ENCODE assay signal across 15 mouse cellular contexts in genomic region chr1:186631457-186631856, GRCm38 (mm10).
"Had no signal": no experiment of that assay in that cellular context is flagged by ENCODE, and none has a peak within 500 bp of the region (broad histone marks: within the 10 kb centered on the region; RNA-seq: fewer than 3 reads in every experiment).

No protein-coding gene starts in this region.

- H3K4me1 ChIP-seq: liver, embryonic 12.5 days; stomach, embryonic 15.5 days had no signal

- H3K36me3 ChIP-seq: liver, embryonic 12.5 days; midbrain, embryonic 10.5 days; neural tube, embryonic 13.5 days; stomach, embryonic 15.5 days had no signal

- DNase-seq: kidney, postnatal 25 days; layer of hippocampus, adult 9-11 months; layer of hippocampus, postnatal 36 days; lung, embryonic 14.5 days; lung, postnatal 10 days; lung, postnatal 4 days; retina, postnatal 1 day; right cerebral cortex, postnatal 4 days; thymus, adult 2 months; thymus, postnatal 36 days had no signal

- H3K9me3 ChIP-seq: liver, embryonic 12.5 days; midbrain, embryonic 10.5 days; neural tube, embryonic 13.5 days; stomach, embryonic 15.5 days had no signal

- ATAC-seq: liver, embryonic 12.5 days; midbrain, embryonic 16.5 days had no signal

- H3K27me3 ChIP-seq: liver, embryonic 12.5 days; neural tube, embryonic 13.5 days; stomach, embryonic 15.5 days had no signal

- H3K27ac ChIP-seq: liver, embryonic 12.5 days; midbrain, embryonic 10.5 days; neural tube, embryonic 13.5 days; stomach, embryonic 15.5 days had no signal

- H3K9ac ChIP-seq: liver, embryonic 12.5 days; lung, embryonic 14.5 days; neural tube, embryonic 13.5 days; stomach, embryonic 15.5 days had no signal

- H3K4me2 ChIP-seq: liver, embryonic 12.5 days; lung, embryonic 14.5 days; neural tube, embryonic 13.5 days; stomach, embryonic 15.5 days had no signal

- H3K4me3 ChIP-seq: liver, embryonic 12.5 days; midbrain, embryonic 10.5 days; neural tube, embryonic 13.5 days; stomach, embryonic 15.5 days had no signal
